ENCODE assay signal across 10 mouse cellular contexts in the genomic region with DNA sequence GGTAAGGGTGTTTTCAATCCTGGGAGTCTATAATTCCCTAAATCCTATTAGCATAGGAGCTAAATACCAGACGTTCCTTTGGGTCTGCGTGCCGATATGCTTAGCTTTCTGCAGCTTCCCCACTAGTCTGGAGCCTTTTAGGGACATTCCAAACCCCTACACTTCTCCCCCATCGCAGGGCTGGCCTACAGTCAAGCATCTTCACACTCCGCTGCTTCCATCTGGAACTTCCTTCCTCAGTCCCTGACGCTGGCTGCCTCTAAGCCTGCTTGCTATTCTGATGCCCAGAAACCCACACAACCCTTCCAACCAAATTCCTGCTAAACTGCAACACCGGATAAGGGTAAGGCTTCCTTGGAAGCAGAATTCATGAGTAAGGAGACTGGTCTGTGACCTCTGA. TPM values are rescaled to one million over a fixed set of nuclear protein-coding genes. Genes with fewer than 3 reads are reported as not detected.
DNase-seq lines count a peak whose midpoint lies in the region; ATAC-seq and TF ChIP-seq lines count a peak whose summit lies in the region.
"Had no signal": no experiment of that assay in that cellular context is flagged by ENCODE, and none has a peak within 500 bp of the region (broad histone marks: within the 10 kb centered on the region; RNA-seq: fewer than 3 reads in every experiment).

No protein-coding gene starts in this region.

- TF ChIP-seq CTCF in cerebellum, adult 2 months (IDR thresholded peaks at IDR 0.05; ENCODE audit: borderline replicate concordance, insufficient read depth, low read depth, low read length), result no peak

- no peaks in the 10 kb centered on the region for H3K36me3 ChIP-seq in forebrain, embryonic 13.5 days (ENCODE audit: poor library complexity, severe bottlenecking)
- no peaks in the 10 kb centered on the region for H3K36me3 ChIP-seq in forebrain, embryonic 11.5 days (ENCODE audit: control insufficient read depth, insufficient read depth, low read length)
- H3K36me3 ChIP-seq in kidney, embryonic 14.5 days (ENCODE audit: control insufficient read depth, insufficient read depth, low read length), result no peaks in the 10 kb centered on the region
- H3K36me3 ChIP-seq: liver, embryonic 15.5 days had no signal

- no peak for DNase-seq in forebrain, embryonic 11.5 days (ENCODE audit: low spot score)
- DNase-seq in cerebellum, adult 2 months, result peak; percentile 77 to 85
- DNase-seq in left cerebral cortex, postnatal 4 days, result peak; percentile 80
- DNase-seq in adrenal gland, postnatal 25 days, result no peak

- TF ChIP-seq POLR2A in cerebellum, adult 2 months (IDR thresholded peaks at IDR 0.05; ENCODE audit: borderline replicate concordance, insufficient read depth, low read length), result no peak

- no peaks in the 10 kb centered on the region for H3K27me3 ChIP-seq in forebrain, embryonic 13.5 days
- H3K27me3 ChIP-seq in forebrain, embryonic 11.5 days (ENCODE audit: control insufficient read depth, insufficient read depth, low read length), result no peaks in the 10 kb centered on the region
- no peaks in the 10 kb centered on the region for H3K27me3 ChIP-seq in cerebellum, adult 2 months (ENCODE audit: control insufficient read depth, insufficient read depth, low read length)
- no peaks in the 10 kb centered on the region for H3K27me3 ChIP-seq in kidney, embryonic 14.5 days (ENCODE audit: control insufficient read depth, insufficient read depth, low read length)
- H3K27me3 ChIP-seq: liver, embryonic 15.5 days had no signal

- H3K4me2 ChIP-seq in forebrain, embryonic 13.5 days, result no peak overlapping the region
- no peak overlapping the region for H3K4me2 ChIP-seq in forebrain, embryonic 11.5 days (ENCODE audit: low read depth, low read length, severe bottlenecking)
- H3K4me2 ChIP-seq in kidney, embryonic 14.5 days (replicated peaks; ENCODE audit: low read depth, low read length), result no peak overlapping the region
- H3K4me2 ChIP-seq: liver, embryonic 15.5 days had no signal

- WGBS in forebrain, embryonic 13.5 days, result 71% methylated on average over 7 of the region's 7 CpGs
- WGBS in forebrain, embryonic 11.5 days, result 73% methylated on average over 7 of the region's 7 CpGs
- 8% methylated on average over 7 of the region's 7 CpGs for WGBS in cerebellum, adult 2 months
- WGBS in kidney, embryonic 14.5 days, result 60% methylated on average over 7 of the region's 7 CpGs

- no peak overlapping the region for H3K9ac ChIP-seq in forebrain, embryonic 13.5 days
- no peak overlapping the region for H3K9ac ChIP-seq in forebrain, embryonic 11.5 days (ENCODE audit: low read length)
- no peak overlapping the region for H3K9ac ChIP-seq in kidney, embryonic 14.5 days (ENCODE audit: low read depth, low read length)
- H3K9ac ChIP-seq: liver, embryonic 15.5 days had no signal

- peak; percentile 75; the same call in 1 of the 2 replicates for ATAC-seq in forebrain, embryonic 13.5 days
- ATAC-seq in forebrain, embryonic 11.5 days (replicated peaks; ENCODE audit: low FRiP score), result no peak
- ATAC-seq in kidney, embryonic 14.5 days (ENCODE audit: low FRiP score, low TSS enrichment), result peak; percentile 73; the same call in 1 of the 2 replicates
- ATAC-seq in erythroblast, adult 5-6 weeks (replicated peaks; ENCODE audit: low FRiP score, poor library complexity, severe bottlenecking), result no peak
- ATAC-seq in erythroid progenitor cell, adult 5-6 weeks (replicated peaks; ENCODE audit: low FRiP score, poor library complexity, severe bottlenecking), result no peak

- H3K4me3 ChIP-seq in forebrain, embryonic 13.5 days, result no peak overlapping the region
- H3K4me3 ChIP-seq in forebrain, embryonic 11.5 days (ENCODE audit: low read depth, low read length), result no peak overlapping the region
- H3K4me3 ChIP-seq in cerebellum, adult 2 months (replicated peaks; ENCODE audit: insufficient read depth, low read depth, low read length), result no peak overlapping the region
- no peak overlapping the region for H3K4me3 ChIP-seq in kidney, embryonic 14.5 days (ENCODE audit: low read length)
- H3K4me3 ChIP-seq: liver, embryonic 15.5 days had no signal

- H3K27ac ChIP-seq in forebrain, embryonic 13.5 days, result no peak overlapping the region
- no peak overlapping the region for H3K27ac ChIP-seq in forebrain, embryonic 11.5 days (ENCODE audit: low read depth, low read length)
- no peak overlapping the region; the same call in 1 of the 2 replicates for H3K27ac ChIP-seq in cerebellum, adult 2 months (ENCODE audit: insufficient read depth, low read length)
- H3K27ac ChIP-seq in kidney, embryonic 14.5 days (ENCODE audit: low read depth, low read length), result no peak overlapping the region
- H3K27ac ChIP-seq: liver, embryonic 15.5 days had no signal

- no peaks in the 10 kb centered on the region for H3K9me3 ChIP-seq in forebrain, embryonic 13.5 days (replicated peaks)
- H3K9me3 ChIP-seq in forebrain, embryonic 11.5 days (ENCODE audit: control insufficient read depth, low read length), result no peaks in the 10 kb centered on the region
- no peaks in the 10 kb centered on the region for H3K9me3 ChIP-seq in kidney, embryonic 14.5 days (ENCODE audit: control insufficient read depth, low read length)
- H3K9me3 ChIP-seq: liver, embryonic 15.5 days had no signal

- intact Hi-C loops in left cerebral cortex, postnatal 4 days (cut with DNase I), result no loop called here

- no peaks in the 10 kb centered on the region for H3K4me1 ChIP-seq in forebrain, embryonic 13.5 days
- 0 out of 2 replicates have a peak, but pooled peaks cover 4% of the 10 kb centered on the region for H3K4me1 ChIP-seq in forebrain, embryonic 11.5 days (replicated peaks; ENCODE audit: control insufficient read depth, insufficient read depth, low read length)
- H3K4me1 ChIP-seq in cerebellum, adult 2 months (ENCODE audit: control insufficient read depth, insufficient read depth, low read length), result peaks cover 17% of the 10 kb centered on the region
- H3K4me1 ChIP-seq in kidney, embryonic 14.5 days (ENCODE audit: control insufficient read depth, insufficient read depth, low read length), result 0 out of 2 replicates have a peak, but pooled peaks cover 2% of the 10 kb centered on the region
- H3K4me1 ChIP-seq: liver, embryonic 15.5 days had no signal

RNA-seq across cellular contexts. Expression of gene Rpl37a, which starts 35.3 kb away (rescaled TPM):
- polyA plus RNA-seq in forebrain, embryonic 13.5 days (2015; fragmentation: Nextera tagmentation; extraction: Ambion mirVana), result 1,396 and 1,648 TPM in 2 replicates
- polyA plus RNA-seq in forebrain, embryonic 11.5 days (2014; fragmentation: Nextera tagmentation; extraction: Ambion mirVana), result 1,332 and 1,456 TPM in 2 replicates
- polyA plus RNA-seq in cerebellum, adult 2 months (2012; rRNA removed), result 575 and 649 TPM in 2 replicates
- 2,102 and 2,490 TPM in 2 replicates for polyA plus RNA-seq in kidney, embryonic 14.5 days (2014; fragmentation: Nextera tagmentation; extraction: Ambion mirVana)
- 100 to 1,000 TPM; 775 to 782 TPM for total RNA-seq in left cerebral cortex, postnatal 4 days (2021)
- total RNA-seq in erythroblast, adult 5-6 weeks (2015; ENCODE audit: low replicate concordance), result 282 and 366 TPM in 2 replicates
- 68.3 and 163 TPM in 2 replicates for total RNA-seq in erythroblast, adult 5-6 weeks (2017; ENCODE audit: low replicate concordance)
- total RNA-seq in erythroid progenitor cell, adult 5-6 weeks (2015; ENCODE audit: low replicate concordance), result 395 and 505 TPM in 2 replicates
- total RNA-seq in erythroid progenitor cell, adult 5-6 weeks (2017; ENCODE audit: low replicate concordance), result 97.7 and 148 TPM in 2 replicates
- 831 and 993 TPM in 2 replicates for total RNA-seq in adrenal gland, postnatal 25 days (2021)

RNA-seq across cellular contexts. Expression of gene Ankar, which starts 46.0 kb away (rescaled TPM):
- not detected in 2 replicates for polyA plus RNA-seq in forebrain, embryonic 13.5 days (2015; fragmentation: Nextera tagmentation; extraction: Ambion mirVana)
- not detected in 2 replicates for polyA plus RNA-seq in forebrain, embryonic 11.5 days (2014; fragmentation: Nextera tagmentation; extraction: Ambion mirVana)
- not detected in 2 replicates for polyA plus RNA-seq in cerebellum, adult 2 months (2012; rRNA removed)
- not detected in 2 replicates for polyA plus RNA-seq in kidney, embryonic 14.5 days (2014; fragmentation: Nextera tagmentation; extraction: Ambion mirVana)
- not detected for total RNA-seq in left cerebral cortex, postnatal 4 days (2021)
- not detected in 2 replicates for total RNA-seq in erythroblast, adult 5-6 weeks (2015; ENCODE audit: low replicate concordance)
- total RNA-seq in erythroblast, adult 5-6 weeks (2017; ENCODE audit: low replicate concordance), result not detected in 2 replicates
- not detected in 2 replicates for total RNA-seq in erythroid progenitor cell, adult 5-6 weeks (2015; ENCODE audit: low replicate concordance)
- 0.13 TPM in 1 of 2 replicates, not detected in the other for total RNA-seq in erythroid progenitor cell, adult 5-6 weeks (2017; ENCODE audit: low replicate concordance)
- not detected in 2 replicates for total RNA-seq in adrenal gland, postnatal 25 days (2021)
- total RNA-seq: granulocyte monocyte progenitor cell, adult 5-6 weeks had no signal
- polyA plus RNA-seq: liver, embryonic 15.5 days had no signal

Comparison
In these comparisons a context has a peak if more than half of its experiments do, and no peak if none do; other contexts are left out.
1. ATAC-seq: peak in forebrain, embryonic 13.5 days (single experiment) and kidney, embryonic 14.5 days (single experiment); none in forebrain, embryonic 11.5 days (single experiment), erythroblast, adult 5-6 weeks (single experiment) and erythroid progenitor cell, adult 5-6 weeks (single experiment).
2. DNase-seq: peak in cerebellum, adult 2 months (2 of 2) and left cerebral cortex, postnatal 4 days (single experiment); none in forebrain, embryonic 11.5 days (single experiment) and adrenal gland, postnatal 25 days (single experiment).